Mouse (Mus musculus): ENCODE data around the gene Adamtsl1.
A peak's percentile ranks its signal among the peaks of the same experiment; 100 is the strongest.

Gene Adamtsl1

GRCm38 (mm10) chr4:85941857-85942256, 427.9 kb downstream of the Adamtsl1 start:
- DNase-seq: no peak

DNA sequence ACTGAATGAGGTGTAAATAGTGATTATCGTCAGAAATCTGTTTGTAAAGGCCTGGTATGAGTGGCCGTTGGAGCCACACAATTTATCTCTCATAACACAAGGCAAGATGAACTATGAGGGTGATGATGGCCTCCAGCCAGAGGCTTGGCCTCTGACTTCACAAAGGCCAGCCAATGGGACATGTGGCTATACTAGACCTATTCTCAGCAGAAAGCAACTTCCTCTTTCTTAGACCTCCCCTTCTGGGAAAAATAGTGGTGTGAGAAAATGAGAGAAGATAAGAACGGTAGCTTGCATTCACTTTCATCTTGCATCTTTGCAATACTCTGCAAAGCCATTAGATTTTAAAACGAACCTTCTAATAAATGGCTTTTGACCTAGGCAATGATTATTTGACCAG, 439.6 kb downstream of the Adamtsl1 start:
- DNase-seq: no peak

- DNase-seq: no peak
Observed at GRCm38 (mm10) chr4:85955387-85955786, 441.4 kb downstream of the Adamtsl1 start.

- DNase-seq: no peak
Observed at GRCm38 (mm10) chr4:85957266-85957665, 443.3 kb downstream of the Adamtsl1 start.

- DNase-seq: no peak
Observed at GRCm38 (mm10) chr4:85957879-85958278, 443.9 kb downstream of the Adamtsl1 start.

- no peak for DNase-seq
Observed at GRCm38 (mm10) chr4:85959019-85959418, 445.0 kb downstream of the Adamtsl1 start.

DNA sequence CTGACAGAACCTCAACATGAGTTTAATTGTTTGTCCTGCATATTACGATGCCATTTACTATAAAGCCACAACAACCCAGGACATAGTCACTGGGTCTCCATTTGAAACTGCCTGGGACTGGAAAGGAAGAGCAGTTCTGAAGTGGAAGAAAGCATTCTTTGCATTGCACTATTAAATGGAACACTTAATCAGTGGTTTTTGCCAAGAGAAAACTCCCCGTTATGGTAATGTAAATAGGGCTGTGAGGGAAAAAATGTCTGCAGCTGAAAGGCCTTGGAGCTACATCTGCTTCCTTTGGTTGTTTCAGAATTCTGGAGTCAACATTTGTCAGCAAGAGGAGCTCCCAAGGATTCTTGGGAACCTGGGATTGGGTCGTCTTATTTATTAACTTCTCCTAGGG, 462.2 kb downstream of the Adamtsl1 start:
- no peak for DNase-seq

GRCm38 (mm10) chr4:85979206-85979605, 465.2 kb downstream of the Adamtsl1 start:
- peak in 1 of 2 experiments; percentile 2 for DNase-seq

GRCm38 (mm10) chr4:86006596-86006995, 492.6 kb downstream of the Adamtsl1 start:
- no peak for DNase-seq

GRCm38 (mm10) chr4:86013640-86014039, 499.7 kb downstream of the Adamtsl1 start:
- no peak for DNase-seq

DNA sequence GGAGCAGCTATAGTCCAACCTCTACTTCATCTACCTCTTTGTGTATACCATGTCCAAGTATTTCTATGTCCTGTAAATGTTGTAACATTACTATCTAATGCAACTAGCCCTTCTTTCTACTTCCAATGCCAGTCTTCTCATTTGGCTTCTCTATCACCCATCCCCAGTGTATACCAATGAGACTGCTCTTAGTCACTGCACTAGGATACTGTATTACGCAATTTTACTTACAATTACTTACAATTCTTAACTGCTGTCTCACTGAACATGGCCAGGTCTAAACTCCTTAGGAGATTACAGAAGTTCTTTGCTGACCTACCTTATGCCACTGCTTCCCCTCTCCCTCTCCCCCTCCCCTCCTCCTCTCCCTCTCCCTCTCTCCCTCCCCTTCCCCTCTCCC, 505.0 kb downstream of the Adamtsl1 start:
- DNase-seq: no peak

GRCm38 (mm10) chr4:86019586-86019985, 505.6 kb downstream of the Adamtsl1 start:
- no peak for DNase-seq

- DNase-seq: no peak
Observed at GRCm38 (mm10) chr4:86020372-86021090, 506.6 kb downstream of the Adamtsl1 start.

DNA sequence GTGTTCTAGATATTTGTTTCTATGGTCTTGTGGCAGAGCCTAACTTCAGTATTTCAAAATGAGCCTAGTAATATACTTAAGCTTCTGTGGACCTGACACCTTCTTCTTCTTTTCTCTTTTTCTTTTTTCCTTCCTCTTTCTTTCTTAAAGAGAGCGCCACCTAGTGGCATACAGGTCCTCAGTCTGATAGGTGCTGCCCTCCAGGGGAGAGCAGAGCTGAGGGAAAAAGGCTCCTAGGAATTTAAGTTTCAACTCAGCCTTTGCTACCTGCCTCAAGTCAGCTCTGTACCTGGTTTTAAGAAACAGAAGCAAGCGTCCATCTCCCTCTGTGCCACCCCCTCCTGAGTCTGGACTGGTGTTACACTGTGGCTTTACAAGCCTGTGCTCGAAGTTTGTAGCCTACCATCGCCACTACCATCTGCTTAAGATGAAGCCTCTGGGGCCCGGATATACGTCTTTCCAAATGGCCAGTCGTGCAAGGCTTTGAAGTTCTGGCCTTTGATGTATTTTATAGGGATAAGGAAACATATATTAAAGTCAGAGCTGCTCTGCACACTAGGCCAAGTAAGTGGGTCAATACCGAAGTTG, 510.7 kb downstream of the Adamtsl1 start:
- peak in 1 of 2 experiments; percentile 20 for DNase-seq

GRCm38 (mm10) chr4:86029486-86029885, 515.5 kb downstream of the Adamtsl1 start:
- no peak for DNase-seq

DNA sequence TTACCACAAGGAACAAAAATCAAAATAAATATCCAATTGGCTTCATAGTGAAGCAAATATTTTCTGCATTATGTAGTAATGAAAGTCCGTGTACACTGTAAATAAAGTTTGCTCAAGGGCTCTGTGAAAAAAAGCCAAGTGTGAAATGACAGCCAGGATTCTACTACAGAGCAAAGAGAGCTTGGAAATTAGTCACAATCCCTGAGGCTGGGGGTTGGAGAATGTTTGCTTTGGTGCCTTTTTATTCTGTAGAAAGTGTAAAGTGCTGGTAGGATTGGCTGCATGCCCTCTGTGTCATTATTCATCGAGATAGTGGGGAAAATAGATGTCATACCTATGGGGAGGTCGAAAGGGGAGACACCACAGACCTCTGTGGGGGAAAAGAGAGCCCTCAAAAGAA, 516.2 kb downstream of the Adamtsl1 start:
- DNase-seq: peak in 1 of 2 experiments; percentile 53

DNA sequence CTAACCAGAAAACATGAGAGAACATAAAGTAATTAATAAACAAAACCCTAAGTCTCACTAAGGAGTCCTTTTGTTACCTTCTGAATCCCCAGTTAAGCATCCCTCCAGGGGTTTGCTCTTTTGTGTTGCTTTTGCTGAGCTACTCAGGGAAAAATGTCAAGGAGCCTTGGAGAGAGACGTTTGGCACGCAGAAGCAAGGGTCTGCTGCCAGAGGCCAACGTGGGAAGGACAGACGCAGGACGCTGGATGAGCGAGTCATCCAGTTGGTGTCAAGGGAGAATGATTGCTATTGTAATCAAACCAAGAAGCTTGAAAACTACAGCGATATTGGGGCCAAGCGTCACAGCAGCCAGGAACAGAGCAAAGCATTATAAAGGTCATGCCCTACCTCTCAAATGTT, 517.1 kb downstream of the Adamtsl1 start:
- peak; percentile 20 to 47 for DNase-seq

DNA sequence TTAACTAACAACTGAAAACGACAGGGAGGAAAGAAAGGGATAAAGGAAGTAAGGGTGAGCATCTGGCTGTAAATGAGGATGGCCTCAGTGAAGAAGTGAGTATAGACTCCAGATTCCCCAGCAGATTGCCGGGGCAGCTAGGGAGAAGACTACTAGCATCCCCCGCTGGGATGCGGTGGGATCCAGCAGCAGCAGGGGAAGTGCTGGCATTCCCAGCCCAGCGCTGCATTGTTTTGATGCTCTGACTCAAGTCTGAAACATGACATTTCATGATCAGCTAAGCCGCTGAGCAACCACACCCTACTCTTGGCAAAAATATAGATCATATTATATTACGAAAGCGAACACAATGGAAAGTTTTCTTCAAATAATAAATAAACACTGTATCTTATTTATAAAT, 526.9 kb downstream of the Adamtsl1 start:
- DNase-seq: no peak

DNA sequence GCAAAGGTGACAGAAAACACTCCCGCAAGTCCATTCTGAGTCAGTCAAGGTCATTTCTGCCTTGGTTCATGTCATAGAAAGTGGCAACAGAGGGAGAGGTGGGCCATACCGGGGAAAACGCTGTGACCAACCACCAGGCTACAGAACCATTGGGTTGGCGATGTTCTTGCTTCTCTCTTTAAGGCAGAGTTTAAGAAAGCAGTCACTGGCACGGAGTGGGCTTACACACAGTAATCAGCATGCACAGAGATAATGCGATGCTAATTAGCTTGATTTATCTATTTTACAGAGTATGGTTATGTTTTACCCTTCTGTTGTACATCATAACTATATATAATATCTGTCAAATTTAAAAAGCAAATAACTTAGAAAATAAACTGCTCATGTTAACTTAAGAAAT, 531.5 kb downstream of the Adamtsl1 start:
- no peak for DNase-seq

DNA sequence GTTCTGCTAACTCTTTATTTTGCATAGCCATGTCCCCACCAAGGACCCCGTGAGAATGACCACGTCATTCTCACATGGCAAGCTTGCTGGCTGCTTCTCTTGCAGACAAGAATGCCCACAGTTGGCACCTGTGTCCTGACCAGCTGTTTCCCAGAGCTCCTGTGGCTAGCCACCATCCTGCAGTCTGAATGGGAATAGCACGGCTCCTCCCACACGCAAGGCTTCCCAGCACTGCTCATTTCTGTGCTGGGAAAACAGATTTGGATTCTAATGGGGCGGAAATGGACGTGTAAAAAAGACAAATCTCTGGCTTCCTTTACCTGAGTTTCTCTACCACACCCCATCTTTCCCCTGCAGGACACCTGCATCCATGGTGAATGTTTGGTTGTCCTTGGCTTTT, 531.9 kb downstream of the Adamtsl1 start:
- DNase-seq: no peak

- DNase-seq: peak in 1 of 2 experiments; percentile 37
Observed at GRCm38 (mm10) chr4:86046881-86047280, 532.9 kb downstream of the Adamtsl1 start.

DNA sequence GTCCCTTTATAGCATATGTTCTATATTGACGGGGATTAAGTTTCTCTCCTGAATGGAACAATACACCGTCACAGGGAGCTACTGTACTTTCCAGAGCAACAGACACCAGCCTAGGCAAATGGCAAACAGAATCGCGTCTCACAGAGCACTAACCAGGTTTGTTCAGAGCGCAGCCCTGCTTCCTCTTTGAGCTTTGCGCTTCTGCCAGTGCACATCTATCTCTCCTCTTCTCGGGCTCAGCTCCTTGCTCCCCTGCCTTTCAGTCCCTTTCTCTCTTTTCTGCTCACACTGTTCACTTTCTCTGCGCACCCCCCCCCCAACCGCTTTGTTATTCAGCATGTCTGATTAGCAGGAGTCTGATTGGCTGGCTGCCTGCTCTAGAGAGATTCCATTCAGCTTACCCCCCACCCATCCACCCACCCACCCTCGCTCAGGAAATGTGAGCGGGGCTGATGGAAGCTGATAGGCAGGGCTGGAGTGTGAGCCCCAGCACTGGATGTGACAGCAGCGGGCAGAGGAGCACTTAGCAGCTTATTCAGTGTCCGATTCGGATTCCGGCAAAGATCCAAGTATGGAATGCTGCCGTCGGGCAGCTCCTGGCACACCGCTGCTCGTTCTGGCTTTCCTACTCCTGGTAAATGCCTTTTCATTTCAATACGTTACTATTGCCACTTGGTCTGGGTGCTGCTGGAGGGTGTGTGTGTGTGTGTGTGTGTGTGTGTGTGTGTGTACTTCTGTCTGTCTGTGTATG, 539.7 kb downstream of the Adamtsl1 start:
- peak; percentile 19 to 24 for DNase-seq

GRCm38 (mm10) chr4:86060614-86061013, 546.6 kb downstream of the Adamtsl1 start:
- DNase-seq: peak; percentile 35 to 48

GRCm38 (mm10) chr4:86068376-86068775, 554.4 kb downstream of the Adamtsl1 start:
- DNase-seq: peak; percentile 39 to 58
